Mouse (Mus musculus) hindbrain, embryonic 14.5 days (tissue): ENCODE data around the gene Prdm10. TPM values are rescaled to one million over a fixed set of nuclear protein-coding genes. Genes with fewer than 3 reads are reported as not detected.

Source experiments
- ATAC-seq: fragments of 200-750 bp; cut with Nextera tagmentation; 2 replicates; pipeline ENCODE4 v1.8.0; 2017; ENCODE audit warnings: moderate number of reproducible peaks, mild to moderate bottlenecking, moderate TSS enrichment, moderate library complexity; ENCODE audit not compliant: low FRiP score
- DNase-seq: peaks from one replicate; pipeline ENCODE4 v3.0.0-alpha.2; 2015; ENCODE audit warnings: low spot score
- H3K27ac ChIP-seq: fragments of 300-500 bp; sonication (generic); 2 replicates; pipeline ENCODE4 v1.5.1; 2014; ENCODE audit warnings: mild to moderate bottlenecking, moderate library complexity
- H3K27me3 ChIP-seq: fragments of 300-500 bp; sonication (generic); 2 replicates; pipeline ENCODE4 v1.6.1; 2014; ENCODE audit warnings: mild to moderate bottlenecking, low read length, mixed read lengths; ENCODE audit not compliant: control insufficient read depth, insufficient read depth
- H3K36me3 ChIP-seq: fragments of 300-500 bp; sonication (generic); replicated peaks from 2 replicates; pipeline ENCODE4 v1.6.1; 2014; ENCODE audit not compliant: control insufficient read depth, insufficient read depth
- H3K4me1 ChIP-seq: fragments of 300-500 bp; sonication (generic); replicated peaks from 2 replicates; pipeline ENCODE4 v1.6.1; 2014; ENCODE audit warnings: antibody characterized with exemption, low read length, mixed read lengths; ENCODE audit not compliant: control insufficient read depth, insufficient read depth
- H3K4me2 ChIP-seq: fragments of 300-500 bp; sonication (generic); replicated peaks from 2 replicates; pipeline ENCODE4 v1.6.1; 2014; ENCODE audit warnings: mild to moderate bottlenecking, moderate library complexity
- H3K4me3 ChIP-seq: fragments of 300-500 bp; sonication (generic); replicated peaks from 2 replicates; pipeline ENCODE4 v1.5.1; 2014; ENCODE audit warnings: mild to moderate bottlenecking, low read length
- H3K9ac ChIP-seq: fragments of 300-500 bp; sonication (generic); 2 replicates; pipeline ENCODE4 v1.6.1; 2014
- H3K9me3 ChIP-seq: fragments of 300-500 bp; sonication (generic); 2 replicates; pipeline ENCODE4 v1.6.1; 2016; ENCODE audit warnings: low read length; ENCODE audit not compliant: control insufficient read depth
- WGBS: fragments of 180-500 bp; shearing (Covaris S2); extraction: QIAGEN DNeasy Blood & Tissue Kit; methylation state at CpG from one replicate; pipeline ENCODE4 v1.1.7; 2014; 5-methylcytosine and 5-hydroxymethylcytosine counted together
- polyA plus RNA-seq: library from polyadenylated mRNA; unstranded; fragments of >200 nt; fragmentation: Nextera tagmentation; extraction: Ambion mirVana; gene quantifications from 2 replicates; pipeline ENCODE4 v1.2.1, GENCODE M21; 2014

The Prdm10 gene
- polyA plus RNA-seq, 1 experiment from 2014 or later: 9.7 TPM

DNA sequence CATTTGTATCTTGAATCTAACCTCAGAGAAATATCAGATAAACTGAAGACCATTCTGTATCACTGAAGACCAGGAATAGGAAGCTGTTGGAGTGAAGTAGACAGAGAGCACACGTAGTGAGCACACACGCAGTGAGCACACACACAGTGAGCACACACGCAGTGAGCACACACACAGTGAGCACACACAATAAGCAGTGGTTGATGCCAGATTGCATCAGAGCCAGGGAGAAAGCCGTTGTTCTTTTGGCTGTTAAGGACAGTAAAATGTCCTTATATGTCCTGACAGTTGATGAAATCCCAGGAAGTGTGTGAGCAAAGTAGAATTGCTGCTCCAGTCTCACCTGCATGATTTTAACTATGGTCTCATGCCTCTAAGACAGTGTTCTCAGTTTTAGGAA is 30.3 kb downstream of the Prdm10 start:
- no peak overlapping the region for H3K4me3 ChIP-seq
- H3K27me3 ChIP-seq: no peaks in the 10 kb centered on the region
- DNase-seq (no peak), ATAC-seq (no peak)
- H3K4me2 ChIP-seq: no peak overlapping the region
- H3K9ac ChIP-seq: no peak overlapping the region
- H3K27ac ChIP-seq: no peak overlapping the region
- no peaks in the 10 kb centered on the region for H3K9me3 ChIP-seq
- peaks cover 4% of the 10 kb centered on the region; the same call in 1 of the 2 replicates for H3K4me1 ChIP-seq
- WGBS: 87% methylated on average over 4 of the region's 4 CpGs
- no peaks in the 10 kb centered on the region for H3K36me3 ChIP-seq

DNA sequence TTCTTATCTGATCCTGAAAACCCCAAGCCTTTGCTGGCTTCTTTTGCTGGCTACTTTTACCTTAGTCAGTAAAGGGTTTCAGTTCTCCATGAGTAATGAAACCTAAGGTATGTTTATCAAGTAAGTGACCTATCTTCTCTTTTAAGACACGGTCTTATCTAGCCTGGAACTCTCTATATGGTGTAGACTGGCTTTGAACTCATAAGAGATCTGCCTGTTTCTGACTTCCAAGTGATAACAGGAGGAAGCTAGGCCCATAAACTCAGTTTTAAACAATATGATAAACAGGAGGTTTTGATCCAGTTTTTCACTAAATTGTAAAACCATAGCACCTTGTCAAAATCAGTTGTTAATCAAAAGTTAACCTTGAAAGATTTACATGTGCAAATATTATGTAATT is 33.5 kb downstream of the Prdm10 start:
- H3K4me1 ChIP-seq: peaks cover 10% of the 10 kb centered on the region
- WGBS: 83% methylated on average over 1 of the region's 1 CpGs
- H3K4me3 ChIP-seq: no peak overlapping the region
- DNase-seq (no peak), ATAC-seq (no peak)
- H3K9me3 ChIP-seq: no peaks in the 10 kb centered on the region
- H3K9ac ChIP-seq: no peak overlapping the region
- no peak overlapping the region for H3K4me2 ChIP-seq
- H3K27ac ChIP-seq: no peak overlapping the region
- no peaks in the 10 kb centered on the region for H3K27me3 ChIP-seq
- 0 out of 2 replicates have a peak, but pooled peaks cover 4% of the 10 kb centered on the region for H3K36me3 ChIP-seq

DNA sequence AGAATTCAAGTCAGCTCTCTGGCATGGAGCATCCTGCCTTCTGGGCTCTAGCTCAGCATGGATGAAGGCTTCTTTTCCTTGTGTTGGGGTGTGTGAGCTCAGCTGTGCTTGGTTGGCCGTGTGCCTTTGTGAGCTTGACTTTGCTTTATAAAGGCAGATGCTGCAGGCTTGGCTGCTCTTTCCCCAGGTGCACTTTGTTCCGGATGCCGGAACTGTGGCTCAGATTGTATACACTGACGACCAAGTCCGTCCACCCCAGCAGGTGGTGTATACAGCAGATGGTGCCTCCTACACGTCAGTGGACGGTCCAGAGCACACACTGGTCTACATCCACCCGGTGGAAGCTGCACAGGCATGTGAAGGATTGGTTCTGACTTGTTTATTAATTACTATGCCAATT is 35.6 kb downstream of the Prdm10 start:
- ATAC-seq: peak; percentile 76
- WGBS: 31% methylated on average over 8 of the region's 8 CpGs
- H3K36me3 ChIP-seq: 0 out of 2 replicates have a peak, but pooled peaks cover 5% of the 10 kb centered on the region
- H3K27ac ChIP-seq: peak overlapping the region; percentile 70
- H3K4me1 ChIP-seq: peaks cover 12% of the 10 kb centered on the region
- no peaks in the 10 kb centered on the region for H3K9me3 ChIP-seq
- no peak overlapping the region for H3K9ac ChIP-seq
- no peaks in the 10 kb centered on the region for H3K27me3 ChIP-seq
- no peak overlapping the region for H3K4me2 ChIP-seq
- no peak overlapping the region for H3K4me3 ChIP-seq
- peak; percentile 60 for DNase-seq

DNA sequence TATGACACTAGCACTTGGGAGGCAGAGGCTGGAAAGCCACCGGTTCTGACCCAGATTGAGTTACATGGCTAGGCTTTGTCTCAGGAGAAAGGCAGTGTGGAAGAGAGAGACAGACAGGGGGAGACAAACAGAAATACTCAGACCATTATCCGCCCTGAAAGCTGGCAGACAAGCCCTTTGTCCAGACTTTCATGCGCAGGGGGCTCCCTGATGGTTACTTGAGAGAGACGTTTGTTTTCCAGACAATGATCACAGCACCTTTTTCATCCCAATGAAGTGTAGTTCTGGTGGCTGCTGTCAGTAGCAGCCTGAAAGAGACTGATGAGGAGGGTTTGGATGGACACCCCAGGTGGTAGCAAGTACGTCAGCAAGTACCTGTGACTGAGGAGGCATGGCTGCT is 38.6 kb downstream of the Prdm10 start:
- DNase-seq: no peak
- no peak overlapping the region for H3K4me2 ChIP-seq
- H3K27me3 ChIP-seq: no peaks in the 10 kb centered on the region
- no peaks in the 10 kb centered on the region for H3K9me3 ChIP-seq
- no peak overlapping the region for H3K9ac ChIP-seq
- H3K4me1 ChIP-seq: peaks cover 14% of the 10 kb centered on the region
- H3K36me3 ChIP-seq: 0 out of 2 replicates have a peak, but pooled peaks cover 5% of the 10 kb centered on the region
- no peak overlapping the region for H3K27ac ChIP-seq
- WGBS: 30% methylated on average over 5 of the region's 5 CpGs
- H3K4me3 ChIP-seq: no peak overlapping the region
- ATAC-seq: no peak

DNA sequence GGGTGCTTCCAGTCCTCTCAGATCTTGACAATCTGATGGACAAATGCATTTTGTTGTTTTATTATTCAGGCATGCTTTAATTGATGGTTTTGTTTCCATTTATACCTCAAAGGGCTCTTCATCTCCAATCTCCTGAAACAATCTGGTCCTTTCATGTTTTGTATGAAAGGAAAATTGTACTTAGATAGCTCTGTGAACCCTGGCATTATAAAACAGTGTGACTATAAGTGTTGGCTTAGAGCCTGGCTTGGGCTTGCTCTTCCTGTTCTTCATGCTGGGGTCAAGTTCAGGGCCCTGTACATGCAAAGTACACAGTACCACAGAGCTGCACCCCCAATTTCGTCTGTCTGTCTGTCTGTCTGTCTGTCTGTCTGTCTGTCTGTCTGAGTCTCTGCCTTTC is 40.4 kb downstream of the Prdm10 start:
- WGBS: 60% methylated on average over 1 of the region's 1 CpGs
- no peak overlapping the region for H3K4me2 ChIP-seq
- H3K36me3 ChIP-seq: 0 out of 2 replicates have a peak, but pooled peaks cover 5% of the 10 kb centered on the region
- ATAC-seq (no peak), DNase-seq (no peak)
- no peak overlapping the region for H3K9ac ChIP-seq
- H3K4me1 ChIP-seq: peaks cover 10% of the 10 kb centered on the region
- H3K9me3 ChIP-seq: no peaks in the 10 kb centered on the region
- H3K4me3 ChIP-seq: no peak overlapping the region
- H3K27ac ChIP-seq: no peak overlapping the region
- no peaks in the 10 kb centered on the region for H3K27me3 ChIP-seq

DNA sequence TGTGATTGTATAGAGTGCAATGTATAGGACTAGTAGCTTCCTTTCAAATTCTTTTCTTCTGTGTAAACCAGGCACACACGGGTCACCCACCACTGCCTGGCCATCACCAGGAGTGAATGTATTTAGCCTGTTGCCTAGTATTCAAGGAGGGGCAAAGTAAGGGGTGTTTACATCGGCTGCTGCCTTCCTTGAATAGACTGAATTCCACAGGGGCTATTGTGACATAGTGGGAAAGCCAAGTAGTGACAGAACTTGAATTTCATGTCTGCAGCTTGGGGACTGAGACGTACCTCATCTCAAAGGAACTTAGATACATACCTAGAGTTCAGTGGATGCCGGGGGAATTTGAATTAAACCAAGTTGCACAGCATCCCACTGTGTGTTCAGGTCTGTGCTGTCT is 41.2 kb downstream of the Prdm10 start:
- Histone ChIP-seq H3K4me3 (no peak overlapping the region), H3K9ac (no peak overlapping the region), H3K4me1 (peaks cover 9% of the 10 kb centered on the region), H3K9me3 (no peaks in the 10 kb centered on the region), H3K4me2 (no peak overlapping the region), H3K27me3 (no peaks in the 10 kb centered on the region), H3K27ac (no peak overlapping the region), H3K36me3 (peaks cover 5% of the 10 kb centered on the region; the same call in 1 of the 2 replicates)
- ATAC-seq: no peak
- 39% methylated on average over 4 of the region's 4 CpGs for WGBS
- DNase-seq: no peak

DNA sequence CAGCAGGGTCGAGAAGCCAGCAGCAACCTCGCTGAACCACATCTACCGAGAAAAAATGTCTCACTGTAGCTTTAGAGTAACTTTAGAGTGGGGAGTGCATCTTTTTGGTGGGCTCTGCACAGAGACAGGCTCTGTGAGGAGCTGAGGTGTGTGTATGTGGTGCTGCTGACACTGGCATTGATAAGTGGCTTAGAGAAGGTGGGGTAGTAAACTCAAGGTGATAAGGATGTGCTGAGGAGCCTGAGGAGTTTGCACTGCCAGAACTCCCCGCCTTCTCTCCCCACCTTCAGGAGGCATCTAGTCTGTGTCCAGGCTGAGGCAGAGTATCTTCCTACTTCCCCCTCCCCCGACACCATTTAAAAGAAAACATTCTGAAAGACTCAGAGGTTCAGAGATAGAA is 41.8 kb downstream of the Prdm10 start:
- 78% methylated on average over 5 of the region's 5 CpGs for WGBS
- Histone ChIP-seq H3K9me3 (no peaks in the 10 kb centered on the region), H3K27ac (no peak overlapping the region), H3K27me3 (no peaks in the 10 kb centered on the region), H3K36me3 (peaks cover 5% of the 10 kb centered on the region; the same call in 1 of the 2 replicates), H3K4me1 (peaks cover 9% of the 10 kb centered on the region), H3K4me2 (no peak overlapping the region), H3K4me3 (no peak overlapping the region), H3K9ac (no peak overlapping the region)
- DNase-seq (no peak), ATAC-seq (no peak)

DNA sequence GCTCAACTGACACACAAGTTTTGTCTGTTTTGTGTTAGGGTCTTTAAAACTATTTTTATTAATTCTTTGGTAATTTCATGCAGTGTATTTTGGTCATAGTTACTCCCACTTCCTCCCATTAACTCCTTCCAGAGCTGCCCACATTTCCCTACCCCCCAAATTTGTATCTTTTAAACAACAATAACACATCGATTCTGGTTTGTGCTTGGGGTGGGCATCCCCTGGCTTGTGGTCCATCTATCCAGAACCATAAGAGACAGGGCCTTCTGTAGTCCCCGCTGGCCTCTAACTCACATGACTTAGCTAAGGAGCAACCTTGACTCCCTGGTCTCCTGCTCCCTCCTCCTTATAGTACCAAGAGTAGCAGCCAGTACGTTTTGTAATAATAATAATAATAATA is 50.5 kb downstream of the Prdm10 start:
- no peaks in the 10 kb centered on the region for H3K27me3 ChIP-seq
- no peak overlapping the region for H3K9ac ChIP-seq
- no peak overlapping the region for H3K4me3 ChIP-seq
- no peak for ATAC-seq
- H3K36me3 ChIP-seq: peaks cover 32% of the 10 kb centered on the region
- H3K27ac ChIP-seq: no peak overlapping the region
- no peak for DNase-seq
- 90% methylated on average over 3 of the region's 3 CpGs for WGBS
- H3K9me3 ChIP-seq: no peaks in the 10 kb centered on the region
- H3K4me2 ChIP-seq: no peak overlapping the region
- H3K4me1 ChIP-seq: 0 out of 2 replicates have a peak, but pooled peaks cover 5% of the 10 kb centered on the region

DNA sequence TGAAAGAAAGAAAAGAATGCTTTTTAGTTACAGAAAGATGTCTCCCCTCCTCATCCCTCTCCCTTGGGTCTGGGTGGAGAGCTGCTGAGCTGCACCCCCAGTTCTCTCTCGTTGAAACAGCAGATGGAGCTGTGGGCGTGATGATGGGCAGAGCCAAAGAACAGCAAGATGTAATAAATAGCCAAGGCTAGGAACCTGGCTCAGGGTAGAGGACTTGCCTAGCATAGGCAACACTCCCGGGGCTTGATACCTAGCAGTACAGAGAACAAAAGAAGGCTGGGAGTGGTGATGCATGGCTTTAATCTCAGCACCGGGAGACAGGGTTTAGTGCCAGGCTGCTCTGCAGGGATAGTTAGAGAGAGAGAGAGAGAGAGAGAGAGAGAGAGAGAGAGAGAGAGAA is 50.9 kb downstream of the Prdm10 start:
- no peak overlapping the region for H3K27ac ChIP-seq
- ATAC-seq: no peak

DNA sequence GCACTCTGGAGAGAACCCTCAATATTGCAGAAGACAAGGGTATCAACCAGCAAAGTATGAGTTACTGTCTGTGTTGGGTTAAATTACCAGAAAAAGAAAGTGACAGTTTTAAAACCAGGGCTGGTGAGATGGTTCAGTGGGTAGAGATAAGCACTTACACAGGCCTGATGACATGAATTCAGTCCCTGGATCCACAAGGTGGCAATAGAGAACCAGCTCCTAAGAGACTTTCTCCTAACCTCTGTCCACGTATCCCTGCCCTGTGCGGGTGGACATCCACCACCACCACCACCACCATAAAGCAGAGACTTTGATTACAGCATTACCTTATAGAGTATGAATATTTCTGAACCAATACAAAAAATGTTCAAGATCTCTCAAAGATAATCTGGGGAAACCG is 51.6 kb downstream of the Prdm10 start:
- H3K36me3 ChIP-seq: peaks cover 42% of the 10 kb centered on the region
- no peak overlapping the region for H3K4me3 ChIP-seq
- 68% methylated on average over 3 of the region's 3 CpGs for WGBS
- no peaks in the 10 kb centered on the region for H3K4me1 ChIP-seq
- ATAC-seq (no peak), DNase-seq (no peak)
- H3K9me3 ChIP-seq: no peaks in the 10 kb centered on the region
- no peak overlapping the region for H3K4me2 ChIP-seq
- H3K9ac ChIP-seq: no peak overlapping the region
- H3K27me3 ChIP-seq: no peaks in the 10 kb centered on the region
- no peak overlapping the region for H3K27ac ChIP-seq

More for the DNA sequence above, 50.9 kb downstream of the Prdm10 start:
- H3K9ac ChIP-seq: no peak overlapping the region
- H3K4me2 ChIP-seq: no peak overlapping the region
- H3K27me3 ChIP-seq: no peaks in the 10 kb centered on the region
- DNase-seq: no peak
- no peak overlapping the region for H3K4me3 ChIP-seq
- no peaks in the 10 kb centered on the region for H3K9me3 ChIP-seq
- H3K4me1 ChIP-seq: 0 out of 2 replicates have a peak, but pooled peaks cover under 1% of the 10 kb centered on the region
- 46% methylated on average over 4 of the region's 4 CpGs for WGBS
- peaks cover 36% of the 10 kb centered on the region for H3K36me3 ChIP-seq
